Mouse (Mus musculus) midbrain, embryonic 14.5 days (tissue): ENCODE measurements at regions not wholly inside any gene's neighbourhood (a gene's known extent, or its start where the extent isn't known, plus 50 kb on each side); places are given as distances from the start of the nearest gene placed in this dataset.
A peak's percentile ranks its signal among the peaks of the same experiment; 100 is the strongest.

Source experiments
- ATAC-seq: fragments of 200-750 bp; cut with Nextera tagmentation; 2 replicates; pipeline ENCODE4 v1.8.0; 2017; ENCODE audit warnings: moderate number of reproducible peaks, moderate library complexity; ENCODE audit not compliant: low FRiP score, low TSS enrichment
- DNase-seq: peaks from one replicate; pipeline ENCODE4 v3.0.0-alpha.2; 2015
- H3K27ac ChIP-seq: fragments of 300-500 bp; sonication (generic); replicated peaks from 2 replicates; pipeline ENCODE4 v1.5.1; 2014; ENCODE audit warnings: mild to moderate bottlenecking, low read depth, low read length, moderate library complexity
- H3K27me3 ChIP-seq: fragments of 300-500 bp; sonication (generic); 2 replicates; pipeline ENCODE4 v1.6.1; 2014; ENCODE audit warnings: low read length, control low read depth, mixed read lengths; ENCODE audit not compliant: control insufficient read depth, insufficient read depth
- H3K36me3 ChIP-seq: fragments of 300-500 bp; sonication (generic); 2 replicates; pipeline ENCODE4 v1.6.1; 2014; ENCODE audit warnings: low read length, control low read depth; ENCODE audit not compliant: control insufficient read depth, insufficient read depth
- H3K4me1 ChIP-seq: fragments of 300-500 bp; sonication (generic); 2 replicates; pipeline ENCODE4 v1.6.1; 2014; ENCODE audit warnings: mild to moderate bottlenecking, antibody characterized with exemption, low read length, control low read depth; ENCODE audit not compliant: control insufficient read depth, insufficient read depth
- H3K4me2 ChIP-seq: fragments of 300-500 bp; sonication (generic); 2 replicates; pipeline ENCODE4 v1.6.1; 2014; ENCODE audit warnings: mild to moderate bottlenecking, low read length, moderate library complexity
- H3K4me3 ChIP-seq: fragments of 300-500 bp; sonication (generic); replicated peaks from 2 replicates; pipeline ENCODE4 v1.5.1; 2014; ENCODE audit warnings: low read depth, low read length
- H3K9ac ChIP-seq: fragments of 300-500 bp; sonication (generic); replicated peaks from 2 replicates; pipeline ENCODE4 v1.6.1; 2014; ENCODE audit warnings: mild to moderate bottlenecking, low read length, moderate library complexity
- H3K9me3 ChIP-seq: fragments of 300-500 bp; sonication (generic); 2 replicates; pipeline ENCODE4 v1.6.1; 2016; ENCODE audit warnings: low read length, control low read depth, mixed read lengths; ENCODE audit not compliant: control insufficient read depth
- WGBS: fragments of 180-500 bp; shearing (Covaris S2); extraction: QIAGEN DNeasy Blood & Tissue Kit; methylation state at CpG from one replicate; pipeline ENCODE4 v1.1.7; 2014; 5-methylcytosine and 5-hydroxymethylcytosine counted together

GRCm38 (mm10) chr13:51324714-51325113, 83.7 kb upstream of the S1pr3 start:
- H3K27me3 ChIP-seq, result no peaks in the 10 kb centered on the region
- DNase-seq (no peak), ATAC-seq (no peak)
- no peak overlapping the region for H3K9ac ChIP-seq
- H3K9me3 ChIP-seq, result no peaks in the 10 kb centered on the region
- H3K4me3 ChIP-seq, result no peak overlapping the region
- WGBS, result 92% methylated on average over 5 of the region's 5 CpGs
- no peaks in the 10 kb centered on the region for H3K36me3 ChIP-seq
- H3K4me2 ChIP-seq, result no peak overlapping the region
- no peak overlapping the region for H3K27ac ChIP-seq
- H3K4me1 ChIP-seq, result no peaks in the 10 kb centered on the region

- Histone ChIP-seq H3K27ac (no peak overlapping the region), H3K4me3 (no peak overlapping the region), H3K9me3 (no peaks in the 10 kb centered on the region), H3K9ac (no peak overlapping the region), H3K4me2 (no peak overlapping the region), H3K27me3 (no peaks in the 10 kb centered on the region), H3K36me3 (no peaks in the 10 kb centered on the region), H3K4me1 (no peaks in the 10 kb centered on the region)
- no peak for ATAC-seq
- DNase-seq, result no peak
- 69% methylated on average over 5 of the region's 5 CpGs for WGBS
Observed at GRCm38 (mm10) chr13:51325298-51325697, 83.1 kb upstream of the S1pr3 start.

GRCm38 (mm10) chr13:51326128-51326527, 82.3 kb upstream of the S1pr3 start:
- ATAC-seq (no peak), DNase-seq (no peak)
- no peak overlapping the region for H3K4me2 ChIP-seq
- H3K9me3 ChIP-seq, result no peaks in the 10 kb centered on the region
- no peaks in the 10 kb centered on the region for H3K4me1 ChIP-seq
- no peaks in the 10 kb centered on the region for H3K27me3 ChIP-seq
- H3K36me3 ChIP-seq, result no peaks in the 10 kb centered on the region
- WGBS, result 81% methylated on average over 5 of the region's 5 CpGs
- H3K9ac ChIP-seq, result no peak overlapping the region
- no peak overlapping the region for H3K4me3 ChIP-seq
- no peak overlapping the region for H3K27ac ChIP-seq

DNA sequence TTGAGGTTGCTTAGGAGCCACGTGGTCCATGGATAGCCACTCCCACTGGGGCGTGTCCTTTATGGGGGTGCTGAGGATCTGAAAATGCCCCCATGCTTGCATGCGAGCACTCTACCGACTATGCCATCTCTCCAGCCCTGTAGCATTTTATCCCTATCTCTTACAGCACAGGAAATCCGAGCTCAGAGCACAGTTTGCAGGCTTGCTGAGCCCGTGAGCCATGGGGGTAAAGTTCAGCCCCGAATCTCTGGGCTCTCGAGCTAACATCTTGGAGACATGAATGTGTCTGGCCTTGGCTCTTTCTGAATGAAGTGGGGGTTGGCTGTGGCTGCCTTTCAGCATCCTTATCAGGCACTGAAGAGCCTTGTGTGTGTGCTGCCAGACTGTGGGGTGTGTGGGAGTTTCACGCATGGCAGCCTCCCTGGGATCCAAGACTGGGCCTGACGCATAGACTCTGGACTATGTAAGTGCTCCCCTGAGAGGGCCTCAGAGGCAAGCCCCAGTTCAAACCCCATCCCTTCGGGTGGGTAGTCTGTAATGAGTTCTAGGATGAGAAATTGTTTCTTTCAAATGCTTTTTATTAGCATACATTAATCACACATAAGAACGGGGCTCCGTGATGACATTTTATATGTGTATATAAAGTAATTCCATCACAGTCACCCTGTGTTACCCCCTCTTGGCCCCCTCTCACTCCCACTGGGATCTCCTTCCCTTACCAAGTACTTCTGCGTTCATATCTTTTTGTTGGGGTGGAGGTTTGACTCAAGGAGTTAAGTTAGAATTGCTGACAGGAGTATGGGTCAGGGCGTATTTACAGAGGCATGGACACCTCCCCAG, 80.1 kb upstream of the S1pr3 start:
- Histone ChIP-seq H3K9ac (no peak overlapping the region), H3K9me3 (no peaks in the 10 kb centered on the region), H3K27me3 (no peaks in the 10 kb centered on the region), H3K36me3 (no peaks in the 10 kb centered on the region), H3K4me3 (no peak overlapping the region), H3K4me2 (no peak overlapping the region), H3K4me1 (no peaks in the 10 kb centered on the region), H3K27ac (no peak overlapping the region)
- no peak for ATAC-seq
- DNase-seq, result no peak
- 59% methylated on average over 15 of the region's 15 CpGs for WGBS

DNA sequence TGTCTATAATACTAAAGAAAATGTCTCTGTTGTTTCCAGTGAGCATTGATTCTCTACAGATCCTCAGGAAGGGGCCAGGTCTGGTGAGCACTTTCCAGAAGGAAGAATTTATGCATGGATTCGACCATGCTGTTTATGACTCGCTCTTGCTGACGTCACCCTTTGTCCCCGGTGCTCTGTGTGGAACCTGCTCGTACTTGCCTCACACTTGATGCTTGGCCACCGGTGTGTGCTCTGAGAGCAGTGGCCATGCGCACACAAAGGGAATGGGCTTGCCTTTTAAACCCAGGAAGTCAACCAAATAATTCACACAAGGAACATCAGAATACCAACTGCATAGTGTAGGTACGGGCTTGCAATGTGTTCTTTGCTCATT, 79.5 kb upstream of the S1pr3 start:
- peak; percentile 13 for DNase-seq
- no peaks in the 10 kb centered on the region for H3K36me3 ChIP-seq
- H3K9ac ChIP-seq, result no peak overlapping the region
- no peak for ATAC-seq
- no peak overlapping the region for H3K27ac ChIP-seq
- H3K4me3 ChIP-seq, result no peak overlapping the region
- H3K27me3 ChIP-seq, result no peaks in the 10 kb centered on the region
- H3K4me1 ChIP-seq, result no peaks in the 10 kb centered on the region
- H3K4me2 ChIP-seq, result no peak overlapping the region
- WGBS, result 52% methylated on average over 8 of the region's 8 CpGs
- no peaks in the 10 kb centered on the region for H3K9me3 ChIP-seq

GRCm38 (mm10) chr13:51329717-51330116, 78.7 kb upstream of the S1pr3 start:
- Histone ChIP-seq H3K4me2 (no peak overlapping the region), H3K27me3 (no peaks in the 10 kb centered on the region), H3K9me3 (no peaks in the 10 kb centered on the region), H3K9ac (no peak overlapping the region), H3K36me3 (no peaks in the 10 kb centered on the region), H3K4me1 (no peaks in the 10 kb centered on the region), H3K27ac (no peak overlapping the region), H3K4me3 (no peak overlapping the region)
- DNase-seq (no peak), ATAC-seq (no peak)

GRCm38 (mm10) chr13:51332271-51332670, 76.2 kb upstream of the S1pr3 start:
- H3K27ac ChIP-seq, result no peak overlapping the region
- H3K27me3 ChIP-seq, result no peaks in the 10 kb centered on the region
- no peak overlapping the region for H3K4me3 ChIP-seq
- 89% methylated on average over 7 of the region's 7 CpGs for WGBS
- no peaks in the 10 kb centered on the region for H3K9me3 ChIP-seq
- no peak overlapping the region for H3K4me2 ChIP-seq
- H3K36me3 ChIP-seq, result no peaks in the 10 kb centered on the region
- ATAC-seq, result no peak
- no peak overlapping the region for H3K9ac ChIP-seq
- no peak for DNase-seq
- H3K4me1 ChIP-seq, result no peaks in the 10 kb centered on the region

DNA sequence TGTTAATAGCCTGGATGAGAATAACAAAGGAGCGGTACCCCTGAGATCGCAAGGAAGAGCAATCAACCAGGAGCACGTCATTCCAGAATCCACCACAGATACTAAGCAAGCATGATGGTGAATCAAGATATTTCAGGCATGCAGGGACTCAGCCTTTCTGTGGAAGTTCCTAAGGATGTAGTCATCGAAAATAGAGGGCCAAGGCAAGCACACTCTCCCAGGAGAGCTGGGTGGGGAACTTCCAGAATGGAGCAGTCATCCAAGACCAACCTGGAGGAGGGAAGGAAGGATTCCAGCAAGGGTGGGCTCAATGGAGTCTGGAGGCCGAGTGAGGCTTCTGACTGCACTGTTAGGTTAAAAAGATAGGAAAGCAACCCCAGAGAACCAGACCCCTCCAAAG, 75.0 kb upstream of the S1pr3 start:
- 83% methylated on average over 5 of the region's 5 CpGs for WGBS
- no peaks in the 10 kb centered on the region for H3K4me1 ChIP-seq
- no peaks in the 10 kb centered on the region for H3K9me3 ChIP-seq
- H3K4me3 ChIP-seq, result no peak overlapping the region
- no peaks in the 10 kb centered on the region for H3K36me3 ChIP-seq
- DNase-seq (no peak), ATAC-seq (no peak)
- no peaks in the 10 kb centered on the region for H3K27me3 ChIP-seq
- H3K4me2 ChIP-seq, result no peak overlapping the region
- H3K27ac ChIP-seq, result no peak overlapping the region
- H3K9ac ChIP-seq, result no peak overlapping the region

GRCm38 (mm10) chr13:51336726-51337125, 71.7 kb upstream of the S1pr3 start:
- Histone ChIP-seq H3K27me3 (no peaks in the 10 kb centered on the region), H3K9me3 (no peaks in the 10 kb centered on the region), H3K36me3 (no peaks in the 10 kb centered on the region), H3K9ac (no peak overlapping the region), H3K4me3 (no peak overlapping the region), H3K4me2 (no peak overlapping the region), H3K27ac (no peak overlapping the region), H3K4me1 (no peaks in the 10 kb centered on the region)
- ATAC-seq (no peak), DNase-seq (no peak)
- WGBS, result 79% methylated on average over 5 of the region's 5 CpGs
